Mouse (Mus musculus) megakaryocyte-erythroid progenitor cell, adult 5-6 weeks (primary cell): ENCODE measurements around the gene Olfr984. TPM values are rescaled to one million over a fixed set of nuclear protein-coding genes. Genes with fewer than 3 reads are reported as not detected.

Experiments
- ATAC-seq: replicated peaks from 2 replicates; pipeline ENCODE4 v1.8.0; 2016; ENCODE audit warnings: mild to moderate bottlenecking, inconsistent platforms; ENCODE audit not compliant: severe bottlenecking, poor library complexity, low FRiP score, low TSS enrichment
- total RNA-seq, 2 experiments: library from RNA; stranded (forward) in 1 of 2; stranded (reverse) in 1 of 2; fragments of 200-1000, 215-1000 nt in 1 of 2; fragments of >200 nt in 1 of 2; fragmentation: Nextera tagmentation in 1 of 2; gene quantifications; 2 replicates each; pipeline ENCODE4 v1.2.3; 2014 to 2017

The Olfr984 gene
- total RNA-seq (2014; fragmentation: Nextera tagmentation), result not detected in 2 replicates
- total RNA-seq (2017), result not detected in 2 replicates

DNA sequence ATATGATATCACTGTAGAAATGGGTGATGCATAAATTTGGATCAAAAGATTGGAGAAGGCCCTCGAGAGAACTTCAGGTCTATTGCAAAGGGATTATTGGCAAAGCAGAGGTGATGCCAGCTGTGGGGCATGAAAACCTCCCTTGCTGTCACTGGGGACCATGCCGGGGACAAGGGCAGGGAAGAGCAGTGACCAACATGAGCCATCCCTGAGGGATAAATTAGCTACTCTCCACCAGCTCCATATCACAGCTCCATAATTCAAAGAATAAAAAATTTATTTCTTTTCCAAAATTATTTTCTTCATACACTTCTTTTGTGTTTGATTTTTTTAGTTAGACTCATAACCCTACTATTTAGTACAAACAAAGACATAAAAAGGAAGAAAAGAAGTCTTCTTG is at the start of gene Olfr984:
Olfr984 (minus strand) TSS at position 101 of the 400 bp plus-strand sequence.
- ATAC-seq, result no peak

DNA sequence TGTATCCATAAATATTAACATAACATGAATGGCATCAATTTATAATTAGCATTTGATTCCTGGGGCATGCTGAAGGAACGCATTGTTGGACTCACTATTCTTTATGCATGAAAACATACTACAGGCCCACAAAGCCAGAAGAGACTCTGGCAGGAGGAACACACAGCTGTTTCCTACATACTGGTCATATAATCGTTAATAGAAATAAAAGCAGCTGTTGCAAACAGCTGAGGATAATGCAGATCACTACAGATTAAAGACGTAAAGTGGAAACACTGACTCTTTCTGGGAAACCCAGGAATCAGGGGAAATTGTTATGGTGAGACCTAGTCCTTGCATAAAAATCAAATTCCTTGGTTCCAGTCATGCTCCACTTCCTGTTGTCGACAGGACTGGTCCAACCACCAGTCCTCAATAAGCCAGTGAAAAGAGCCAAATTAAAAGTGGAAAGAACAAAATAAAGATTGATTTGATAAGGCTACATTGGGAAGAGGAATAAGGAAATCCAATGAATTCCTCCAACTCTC is 41.2 kb upstream of the Olfr984 start:
- ATAC-seq, result no peak

DNA sequence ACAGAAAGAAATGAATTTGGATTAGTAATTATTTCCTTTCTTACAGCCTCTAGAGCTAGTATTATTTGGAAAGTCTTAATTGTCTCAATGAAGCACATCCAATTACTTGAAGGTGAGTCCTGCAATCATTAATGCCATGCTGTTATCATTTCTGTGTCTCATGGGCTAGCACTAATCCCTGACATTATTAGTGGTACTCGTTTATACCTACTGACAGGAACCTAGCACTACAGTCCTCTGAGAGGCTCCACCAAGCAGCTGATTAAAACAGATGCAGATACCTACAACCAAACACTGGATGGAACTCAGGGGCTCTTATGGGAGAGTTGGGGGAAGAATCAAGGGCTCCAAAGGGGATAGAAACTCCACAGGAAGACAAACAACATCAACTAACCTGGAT is 27.5 kb upstream of the Olfr984 start:
- no peak for ATAC-seq

DNA sequence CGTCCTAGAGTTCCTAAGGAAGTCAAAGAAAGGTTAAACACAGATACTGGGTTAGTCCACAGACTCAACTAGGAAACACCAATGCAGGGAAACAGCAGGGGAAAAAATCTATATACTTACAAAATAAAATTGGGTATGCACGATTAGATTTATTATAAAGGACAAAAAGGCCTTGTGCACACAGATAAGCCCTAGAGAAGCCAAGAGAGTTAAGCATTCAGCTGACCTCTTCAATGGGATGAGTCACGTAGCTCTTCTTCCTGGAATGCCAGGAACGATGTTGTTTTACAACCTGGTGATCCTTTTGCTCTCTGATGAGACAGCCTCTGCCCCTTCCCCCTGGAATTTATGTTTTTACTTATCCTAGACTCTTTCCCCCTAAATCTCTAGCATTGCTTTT is 25.5 kb upstream of the Olfr984 start:
- no peak for ATAC-seq

DNA sequence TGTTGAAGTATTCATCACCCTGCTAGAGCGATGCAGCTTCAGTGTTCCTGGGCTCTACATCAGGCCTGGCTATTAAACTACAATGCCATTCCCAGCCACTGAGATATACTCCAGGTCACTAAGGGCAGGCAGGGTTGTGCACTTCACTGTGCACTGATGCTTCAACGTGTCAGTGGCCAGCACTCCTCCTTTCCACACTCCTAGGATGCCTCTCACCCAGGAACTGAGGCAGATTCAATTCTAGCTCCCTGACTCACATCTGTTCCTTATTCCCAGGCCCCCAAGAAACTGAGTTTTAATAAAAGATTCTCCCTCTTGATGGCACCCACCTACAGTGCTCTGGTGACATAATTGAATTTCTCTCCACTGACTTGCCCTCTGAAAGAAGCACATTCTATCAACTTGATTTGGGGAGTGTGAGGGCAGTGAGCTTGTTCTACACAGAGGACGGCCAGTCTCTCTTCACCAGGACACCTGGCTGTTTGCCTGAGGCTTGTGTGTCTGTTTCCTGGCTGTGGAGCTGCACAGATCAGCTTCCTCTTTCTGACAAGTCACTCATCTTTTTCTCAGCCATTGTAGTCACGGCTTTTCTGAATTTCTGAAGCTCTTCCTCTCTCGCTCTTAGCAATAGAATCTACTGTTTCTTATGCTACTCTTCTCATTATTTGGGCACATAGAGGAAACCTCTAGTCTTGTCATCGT is 23.1 kb upstream of the Olfr984 start:
- no peak for ATAC-seq

DNA sequence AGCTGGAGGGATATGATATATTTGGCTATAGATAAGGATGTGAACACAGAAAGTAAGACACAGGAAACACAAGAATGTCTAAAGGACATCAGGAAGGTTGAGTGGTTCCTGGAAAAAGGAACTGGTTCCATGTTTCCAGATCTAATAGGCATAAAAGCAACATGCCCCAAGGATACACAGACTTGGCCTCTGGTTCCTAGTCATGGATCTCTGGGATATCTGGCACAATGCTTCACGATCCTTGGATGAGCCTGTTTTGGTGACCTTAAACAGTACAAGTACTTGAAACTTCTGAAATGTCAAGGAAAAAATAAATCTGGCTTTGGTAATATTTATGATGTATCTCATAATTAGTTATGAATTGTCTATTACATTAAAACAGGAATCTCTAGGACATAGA is 16.6 kb upstream of the Olfr984 start:
- no peak for ATAC-seq

DNA sequence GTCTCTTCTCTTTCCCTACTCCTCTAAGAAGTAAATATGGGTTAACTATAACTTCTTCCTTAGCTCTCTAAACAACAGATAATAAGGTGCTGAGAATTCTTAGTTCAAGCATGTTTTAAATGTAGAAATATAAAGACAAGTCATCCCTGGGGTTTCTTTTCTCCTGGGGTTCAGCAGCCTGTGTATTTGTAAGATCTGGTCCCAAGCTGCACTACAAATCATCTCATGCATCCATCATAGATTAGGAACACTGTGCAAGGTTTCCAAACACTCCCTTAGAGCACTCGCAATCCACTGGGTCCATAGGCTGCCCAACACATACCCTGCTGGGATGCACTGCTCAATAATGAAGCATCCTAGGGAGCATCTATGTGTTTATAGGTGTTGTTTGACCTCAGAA is 16.1 kb upstream of the Olfr984 start, which contains the start of gene Olfr985:
Olfr985 (minus strand) TSS at position 101 of the 400 bp plus-strand sequence.
- ATAC-seq, result no peak

DNA sequence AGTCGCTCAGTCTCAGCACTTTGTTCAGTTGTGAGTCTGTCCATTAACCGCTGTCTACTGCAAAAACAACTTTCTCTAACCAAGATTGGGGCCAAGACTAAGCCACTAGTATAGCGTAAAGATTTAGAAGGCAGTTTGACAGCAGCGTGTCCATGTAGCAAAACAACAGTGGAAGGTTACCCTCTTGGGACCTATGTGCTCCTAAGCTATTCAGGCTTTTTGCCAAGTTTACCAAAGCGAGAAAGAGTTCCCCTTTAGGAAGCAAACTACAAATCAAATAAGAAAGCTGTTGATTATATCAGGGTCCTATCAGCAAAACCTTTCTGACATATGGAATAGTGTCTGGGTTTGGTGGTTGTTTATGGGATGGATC is 3.3 kb upstream of the Olfr984 start:
- no peak for ATAC-seq

DNA sequence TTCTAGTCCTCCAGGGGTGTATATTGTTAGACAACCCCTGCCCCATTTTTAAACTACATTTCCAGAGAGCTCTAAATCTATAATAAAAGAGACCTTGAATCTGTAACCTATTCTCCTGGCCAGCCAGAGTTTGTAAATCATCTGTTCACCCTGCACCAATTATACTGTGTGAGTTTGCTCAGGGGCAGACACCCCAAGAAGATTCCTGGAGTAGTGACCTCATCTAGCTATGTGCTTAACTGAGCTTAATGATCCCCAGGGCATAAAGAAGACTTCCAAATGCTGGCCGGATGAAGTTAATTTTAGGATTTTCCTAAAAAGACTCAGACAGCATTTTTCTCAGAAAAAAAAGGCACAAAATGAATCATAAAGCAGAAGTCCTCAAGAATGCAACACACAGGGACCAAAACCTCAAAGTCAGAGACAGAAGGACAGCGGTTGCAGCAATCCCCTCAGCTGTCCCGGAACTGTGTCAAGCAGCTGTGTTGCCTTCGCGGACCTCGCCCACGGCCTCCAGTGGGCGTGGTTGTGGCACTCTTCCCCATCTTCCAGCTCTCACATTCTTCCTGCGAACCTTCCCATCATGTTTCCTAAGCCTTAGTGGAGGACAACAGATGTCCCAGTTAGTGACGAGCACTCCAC is 2.8 kb upstream of the Olfr984 start:
- ATAC-seq, result peak; percentile 55; the same call in 1 of the 2 replicates

DNA sequence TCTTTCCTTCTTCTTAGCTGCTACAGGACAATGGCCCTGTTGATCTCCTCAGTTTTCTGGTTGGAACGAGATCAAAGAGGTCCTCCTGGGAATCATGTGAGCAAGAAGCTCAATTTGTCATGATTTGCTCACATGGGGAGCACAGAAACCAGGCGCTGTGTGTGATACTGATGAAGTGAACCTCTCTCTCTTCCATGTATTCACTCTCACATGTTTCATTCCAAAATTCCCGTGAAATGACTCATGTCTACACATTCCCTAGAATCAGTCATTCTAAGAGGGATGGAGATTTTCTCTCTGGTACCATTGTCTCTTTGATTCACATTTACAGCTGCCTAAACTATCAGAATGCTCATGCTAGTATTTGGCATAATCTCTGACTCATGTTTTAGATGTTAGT is 19.2 kb downstream of the Olfr984 start:
- ATAC-seq, result no peak

DNA sequence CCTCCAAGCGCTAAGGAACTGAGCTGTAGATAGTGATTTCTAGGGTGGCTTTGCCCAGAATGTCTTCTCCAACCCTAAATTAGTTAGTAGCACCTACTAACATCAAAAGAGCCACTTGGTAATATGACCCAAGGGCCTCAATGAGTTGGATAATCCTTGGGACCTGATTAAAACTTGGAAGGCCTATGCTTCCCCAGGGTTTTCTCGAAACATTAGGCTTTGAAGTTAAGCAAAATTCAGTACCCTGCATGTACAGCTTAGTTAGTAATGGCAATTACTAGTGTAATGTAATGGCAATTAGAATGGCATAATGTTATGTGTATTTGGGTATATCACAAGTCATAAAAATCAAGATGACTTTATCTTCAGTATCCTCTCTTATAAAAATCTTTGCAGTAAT is 20.5 kb downstream of the Olfr984 start, which contains the start of gene Olfr983:
Olfr983 (minus strand) TSS at position 101 of the 400 bp plus-strand sequence.
- ATAC-seq, result no peak

DNA sequence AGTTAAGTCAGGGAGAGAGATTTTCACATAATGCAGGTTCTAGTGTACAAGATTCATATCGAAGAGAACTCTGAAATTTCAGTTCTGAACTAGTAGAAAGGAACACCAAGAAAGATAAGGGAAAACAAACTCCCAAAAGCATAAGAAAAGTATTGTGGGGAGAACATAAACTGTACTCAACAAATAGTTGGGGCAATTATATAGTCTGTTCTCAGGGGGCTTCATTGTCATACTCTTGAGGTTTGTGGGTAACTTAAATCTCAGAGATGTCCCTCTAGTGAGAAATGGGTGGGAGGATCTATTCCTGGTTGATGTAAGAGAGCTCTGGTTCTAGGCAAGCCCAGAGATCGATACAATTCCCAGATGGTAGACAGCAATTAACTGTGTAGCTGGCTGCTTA is 40.5 kb downstream of the Olfr984 start, which contains the start of gene Olfr982:
Olfr982 (plus strand) TSS at position 301 of the 400 bp plus-strand sequence.
- ATAC-seq, result no peak

DNA sequence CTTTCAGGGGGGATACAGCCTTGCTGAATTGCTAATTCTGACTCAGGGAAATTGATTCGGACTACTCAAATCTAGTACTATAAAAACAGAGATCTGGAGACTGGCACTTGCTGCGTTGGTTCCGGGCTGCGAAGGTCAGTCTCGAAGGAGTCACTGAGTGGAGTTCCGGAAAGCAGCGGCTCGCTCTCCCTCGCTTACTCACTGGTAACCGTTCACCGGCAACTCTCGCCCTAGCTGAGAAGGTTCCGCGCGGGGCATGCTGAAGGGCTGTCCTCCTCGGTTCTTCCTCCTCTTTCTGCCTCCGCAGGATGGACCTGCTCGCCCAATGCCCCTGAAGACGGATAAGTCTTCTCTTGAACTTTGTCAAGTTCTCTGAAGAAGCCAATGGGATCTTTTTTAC is 63.9 kb downstream of the Olfr984 start:
- no peak for ATAC-seq

Other genes with a start within 250 kb of the Olfr984 start
- not detected in 2 replicates for gene Olfr972, start 247.8 kb downstream of the Olfr984 start, total RNA-seq (2014; fragmentation: Nextera tagmentation)
- not detected in 2 replicates for gene Olfr972, start 247.8 kb downstream of the Olfr984 start, total RNA-seq (2017)
- gene Olfr229, start 206.9 kb downstream of the Olfr984 start, total RNA-seq (2014; fragmentation: Nextera tagmentation), result not detected in 2 replicates
- gene Olfr229, start 206.9 kb downstream of the Olfr984 start, total RNA-seq (2017), result not detected in 2 replicates
- gene Olfr974, start 176.7 kb downstream of the Olfr984 start, total RNA-seq (2014; fragmentation: Nextera tagmentation), result not detected in 2 replicates
- gene Olfr974, start 176.7 kb downstream of the Olfr984 start, total RNA-seq (2017), result not detected in 2 replicates
- not detected in 2 replicates for gene Olfr975, start 162.2 kb downstream of the Olfr984 start, total RNA-seq (2014; fragmentation: Nextera tagmentation)
- gene Olfr975, start 162.2 kb downstream of the Olfr984 start, total RNA-seq (2017), result not detected in 2 replicates
- gene Olfr976, start 153.1 kb downstream of the Olfr984 start, total RNA-seq (2014; fragmentation: Nextera tagmentation), result not detected in 2 replicates
- gene Olfr976, start 153.1 kb downstream of the Olfr984 start, total RNA-seq (2017), result not detected in 2 replicates
- not detected in 2 replicates for gene Olfr978, start 122.1 kb downstream of the Olfr984 start, total RNA-seq (2014; fragmentation: Nextera tagmentation)
- not detected in 2 replicates for gene Olfr978, start 122.1 kb downstream of the Olfr984 start, total RNA-seq (2017)
- not detected in 2 replicates for gene Olfr979, start 110.7 kb downstream of the Olfr984 start, total RNA-seq (2014; fragmentation: Nextera tagmentation)
- gene Olfr979, start 110.7 kb downstream of the Olfr984 start, total RNA-seq (2017), result not detected in 2 replicates
- not detected in 2 replicates for gene Olfr980, start 104.6 kb downstream of the Olfr984 start, total RNA-seq (2014; fragmentation: Nextera tagmentation)
- gene Olfr980, start 104.6 kb downstream of the Olfr984 start, total RNA-seq (2017), result not detected in 2 replicates
- not detected in 2 replicates for gene Olfr981, start 92.7 kb downstream of the Olfr984 start, total RNA-seq (2014; fragmentation: Nextera tagmentation)
- gene Olfr981, start 92.7 kb downstream of the Olfr984 start, total RNA-seq (2017), result not detected in 2 replicates
- gene Olfr982, start 40.4 kb downstream of the Olfr984 start, total RNA-seq (2014; fragmentation: Nextera tagmentation), result not detected in 2 replicates
- gene Olfr982, start 40.4 kb downstream of the Olfr984 start, total RNA-seq (2017), result not detected in 2 replicates
- gene Olfr983, start 20.6 kb downstream of the Olfr984 start, total RNA-seq (2014; fragmentation: Nextera tagmentation), result not detected in 2 replicates
- not detected in 2 replicates for gene Olfr983, start 20.6 kb downstream of the Olfr984 start, total RNA-seq (2017)
- not detected in 2 replicates for gene Olfr985, start 16.0 kb upstream of the Olfr984 start, total RNA-seq (2014; fragmentation: Nextera tagmentation)
- not detected in 2 replicates for gene Olfr985, start 16.0 kb upstream of the Olfr984 start, total RNA-seq (2017)
- not detected in 2 replicates for gene Tmem225, start 33.9 kb upstream of the Olfr984 start, total RNA-seq (2014; fragmentation: Nextera tagmentation)
- gene Tmem225, start 33.9 kb upstream of the Olfr984 start, total RNA-seq (2017), result not detected in 2 replicates
- gene Olfr986, start 66.7 kb upstream of the Olfr984 start, total RNA-seq (2014; fragmentation: Nextera tagmentation), result not detected in 2 replicates
- gene Olfr986, start 66.7 kb upstream of the Olfr984 start, total RNA-seq (2017), result not detected in 2 replicates
- gene Zfp202, start 78.1 kb upstream of the Olfr984 start, total RNA-seq (2014; fragmentation: Nextera tagmentation), result 5.2 and 6.4 TPM in 2 replicates
- 2.2 and 5.1 TPM in 2 replicates for gene Zfp202, start 78.1 kb upstream of the Olfr984 start, total RNA-seq (2017)
- not detected in 2 replicates for gene Scn3b, start 155.0 kb upstream of the Olfr984 start, total RNA-seq (2014; fragmentation: Nextera tagmentation)
- gene Scn3b, start 155.0 kb upstream of the Olfr984 start, total RNA-seq (2017), result not detected in 2 replicates